Comparison of ENCODE assay signal across 8 mouse cellular contexts in the genomic region with DNA sequence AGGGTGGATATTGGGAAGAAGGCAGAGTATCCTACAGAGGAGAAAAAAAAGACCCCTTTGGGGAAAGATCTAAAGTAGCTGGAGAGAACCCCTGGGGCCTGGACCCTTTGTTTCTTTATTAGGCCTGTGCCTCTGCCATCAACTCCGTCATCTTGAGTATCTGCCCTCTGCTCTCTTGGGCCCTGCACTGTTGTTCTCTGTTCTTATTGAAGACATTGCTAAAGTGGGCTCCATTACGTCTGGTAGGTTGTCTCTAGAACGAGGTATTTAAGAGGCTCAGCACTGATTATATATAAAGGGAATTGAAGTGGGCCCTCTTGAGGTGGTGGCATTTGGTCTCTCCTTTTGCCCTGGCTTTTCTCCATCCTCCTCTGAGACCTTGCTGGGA. TPM values are rescaled to one million over a fixed set of nuclear protein-coding genes. Genes with fewer than 3 reads are reported as not detected.
DNase-seq lines count a peak whose midpoint lies in the region; ATAC-seq and TF ChIP-seq lines count a peak whose summit lies in the region.

No protein-coding gene starts in this region.

- H3K4me1 ChIP-seq in CH12.LX (ENCODE audit: control insufficient read depth in 1 of 2, insufficient read depth in 2 of 2): peaks cover 0 to 17% of the 10 kb centered on the region in 2 experiments; a peak in 3 of 4 replicates
- peaks cover 16% of the 10 kb centered on the region for H3K4me1 ChIP-seq in embryonic facial prominence, embryonic 10.5 days
- peaks cover 11% of the 10 kb centered on the region for H3K4me1 ChIP-seq in limb, embryonic 12.5 days (replicated peaks)
- H3K4me1 ChIP-seq in midbrain, embryonic 16.5 days (ENCODE audit: control insufficient read depth, insufficient read depth, low read length): peaks cover 15% of the 10 kb centered on the region

- no peak overlapping the region for H3K27ac ChIP-seq in CH12.LX (ENCODE audit: insufficient read depth, low read depth)
- H3K27ac ChIP-seq in embryonic facial prominence, embryonic 10.5 days (replicated peaks): peak overlapping the region; percentile 90
- peak overlapping the region; percentile 86; the same call in 1 of the 2 replicates for H3K27ac ChIP-seq in limb, embryonic 12.5 days
- peak overlapping the region; percentile 84 for H3K27ac ChIP-seq in midbrain, embryonic 16.5 days (ENCODE audit: low read length)

- peak overlapping the region; percentile 66 to 81 (median 77) for H3K4me3 ChIP-seq in CH12.LX (replicated peaks in 1 of 3; ENCODE audit: low read depth in 2 of 3, low read length in 2 of 3, poor library complexity in 1 of 3)
- peak overlapping the region; percentile 86 for H3K4me3 ChIP-seq in embryonic facial prominence, embryonic 10.5 days
- peak overlapping the region; percentile 79 for H3K4me3 ChIP-seq in limb, embryonic 12.5 days (replicated peaks)
- peak overlapping the region; percentile 69 for H3K4me3 ChIP-seq in midbrain, embryonic 16.5 days (ENCODE audit: low read depth, low read length)

- peaks cover 3% of the 10 kb centered on the region; the same call in 1 of the 2 replicates for H3K79me2 ChIP-seq in CH12.LX (replicated peaks; ENCODE audit: control insufficient read depth, extremely low read depth, insufficient read depth, poor library complexity, severe bottlenecking)

- H3K4me2 ChIP-seq in CH12.LX (ENCODE audit: insufficient read depth, low read depth, poor library complexity, severe bottlenecking): peak overlapping the region; percentile 87
- H3K4me2 ChIP-seq in limb, embryonic 12.5 days: peak overlapping the region; percentile 79
- peak overlapping the region; percentile 61 for H3K4me2 ChIP-seq in midbrain, embryonic 16.5 days (ENCODE audit: low read length)

- peaks cover 8 to 16% of the 10 kb centered on the region in 2 experiments for H3K36me3 ChIP-seq in CH12.LX (replicated peaks in 1 of 2; ENCODE audit: control insufficient read depth in 1 of 2, insufficient read depth in 1 of 2, low read length in 1 of 2)
- peaks cover 7% of the 10 kb centered on the region for H3K36me3 ChIP-seq in embryonic facial prominence, embryonic 10.5 days (replicated peaks)
- peaks cover 17% of the 10 kb centered on the region; the same call in 1 of the 2 replicates for H3K36me3 ChIP-seq in limb, embryonic 12.5 days
- peaks cover 6% of the 10 kb centered on the region; the same call in 1 of the 2 replicates for H3K36me3 ChIP-seq in midbrain, embryonic 16.5 days (ENCODE audit: control insufficient read depth, insufficient read depth, low read length)

- no peak for TF ChIP-seq POLR2A in CH12.LX (IDR thresholded peaks at IDR 0.05; ENCODE audit: low read depth, low read length)

- no peak for ATAC-seq in limb, embryonic 12.5 days (ENCODE audit: insufficient number of reproducible peaks, insufficient read depth, low FRiP score, low TSS enrichment, low read depth)
- ATAC-seq in midbrain, embryonic 16.5 days: peak; percentile 34; the same call in 1 of the 2 replicates

- in situ Hi-C loops in CH12.LX (cut with MboI; ENCODE audit: low pct_ligation_motif_present, low pct_unique_long_range_greater_than_20kb, low sequenced_read_pairs): no loop called here

- TF ChIP-seq CTCF in CH12.LX (conservative IDR thresholded peaks at IDR 0.05 in 1 of 2, IDR thresholded peaks at IDR 0.05 in 1 of 2; ENCODE audit: low read depth in 2 of 2, low read length in 2 of 2): no peak

- dilution Hi-C loops in CH12.LX (cut with MboI; ENCODE audit: extremely low pct_ligation_motif_present, extremely low pct_unique_long_range_greater_than_20kb, low sequenced_read_pairs): no loop called here

- intact Hi-C loops in heart, postnatal 10 days (cut with DNase I): no loop called here

- under 1% methylated on average over 3 of the region's 3 CpGs for WGBS in embryonic facial prominence, embryonic 10.5 days
- 0% methylated on average over 3 of the region's 3 CpGs for WGBS in limb, embryonic 12.5 days
- 0% methylated on average over 3 of the region's 3 CpGs for WGBS in midbrain, embryonic 16.5 days

- H3K9me3 ChIP-seq in CH12.LX (replicated peaks; ENCODE audit: low read length): no peaks in the 10 kb centered on the region
- H3K9me3 ChIP-seq in embryonic facial prominence, embryonic 10.5 days: no peaks in the 10 kb centered on the region
- H3K9me3 ChIP-seq in limb, embryonic 12.5 days: no peaks in the 10 kb centered on the region
- no peaks in the 10 kb centered on the region for H3K9me3 ChIP-seq in midbrain, embryonic 16.5 days (replicated peaks; ENCODE audit: control insufficient read depth, low read length, poor library complexity, severe bottlenecking)

- no peaks in the 10 kb centered on the region for H3K27me3 ChIP-seq in CH12.LX (replicated peaks)
- no peaks in the 10 kb centered on the region for H3K27me3 ChIP-seq in embryonic facial prominence, embryonic 10.5 days (replicated peaks; ENCODE audit: low read depth, poor library complexity, severe bottlenecking)
- no peaks in the 10 kb centered on the region for H3K27me3 ChIP-seq in limb, embryonic 12.5 days
- no peaks in the 10 kb centered on the region for H3K27me3 ChIP-seq in midbrain, embryonic 16.5 days (ENCODE audit: control insufficient read depth, insufficient read depth, low read depth, low read length)

- H3K9ac ChIP-seq in CH12.LX (ENCODE audit: insufficient read depth, low read depth): peak overlapping the region; percentile 88
- peak overlapping the region; percentile 85 for H3K9ac ChIP-seq in limb, embryonic 12.5 days (replicated peaks)
- H3K9ac ChIP-seq in midbrain, embryonic 16.5 days (ENCODE audit: low read depth, low read length): peak overlapping the region; percentile 81

- DNase-seq in adrenal gland, adult 2 months: peak; percentile 22
- DNase-seq in adrenal gland, postnatal 25 days: no peak
- peak; percentile 2 for DNase-seq in CH12.LX (ENCODE audit: extremely low read depth)
- peak; percentile 16 for DNase-seq in embryonic facial prominence, embryonic 10.5 days (ENCODE audit: low spot score)
- DNase-seq in heart, postnatal 10 days: peak; percentile 22 to 34
- DNase-seq in yolk sac, embryonic 10.5 days (ENCODE audit: low spot score): no peak

- no peak for TF ChIP-seq RAD21 in CH12.LX (IDR thresholded peaks at IDR 0.05; ENCODE audit: low read depth, low read length)

- no peak for TF ChIP-seq EP300 in CH12.LX (IDR thresholded peaks at IDR 0.05; ENCODE audit: low read length)

TF ChIP-seq in CH12.LX, 34 proteins besides CTCF, POLR2A, EP300 and RAD21:
- TF ChIP-seq POLR2AphosphoS2 (IDR thresholded peaks at IDR 0.05; ENCODE audit: low read depth, low read length) (no peak), KAT2A (IDR thresholded peaks at IDR 0.05; ENCODE audit: insufficient replicate concordance, low read length) (no peak), IRF4 (IDR thresholded peaks at IDR 0.05; ENCODE audit: low read depth, low read length) (no peak), NRF1 (IDR thresholded peaks at IDR 0.05; ENCODE audit: low read depth, low read length) (no peak), BHLHE40 (IDR thresholded peaks at IDR 0.05; ENCODE audit: low read depth, low read length) (no peak), PAX5 (IDR thresholded peaks at IDR 0.05; ENCODE audit: low read length) (no peak), CHD2 (IDR thresholded peaks at IDR 0.05; ENCODE audit: low read length) (no peak), JUN (IDR thresholded peaks at IDR 0.05; ENCODE audit: insufficient read depth, low read depth, low read length) (no peak), CHD1 (IDR thresholded peaks at IDR 0.05; ENCODE audit: low read depth, low read length) (no peak), ETS1 (conservative IDR thresholded peaks at IDR 0.05; ENCODE audit: low read depth, low read length) (no peak), ZNF384 (IDR thresholded peaks at IDR 0.05; ENCODE audit: low read depth, low read length) (no peak), TBP (conservative IDR thresholded peaks at IDR 0.05; ENCODE audit: low read depth, low read length) (no peak)
TF ChIP-seq in CH12.LX: peak in this region for 0.

RNA-seq across cellular contexts. Expression of a gene that starts 0.6 kb away (rescaled TPM):
- 10 to 100 TPM; 48.0 to 69.7 TPM for total RNA-seq in adrenal gland, adult 2 months (2021)
- polyA plus RNA-seq in adrenal gland, adult 2 months (2012; rRNA removed): 18.3 and 21.5 TPM in 2 replicates
- 57.3 and 90.5 TPM in 2 replicates for total RNA-seq in adrenal gland, postnatal 25 days (2021)
- 10.8 and 17.1 TPM in 2 replicates for total RNA-seq in CH12.LX (2012; rRNA removed)
- 14.4 and 14.7 TPM in 2 replicates for total RNA-seq in CH12.LX (2014; rRNA removed)
- 10.3 and 10.9 TPM in 2 replicates for polyA plus RNA-seq in CH12.LX (2012; ENCODE audit: insufficient read length, low read depth)
- polyA plus RNA-seq in embryonic facial prominence, embryonic 10.5 days (2016; fragmentation: Nextera tagmentation; extraction: Ambion mirVana): 26.1 and 30.8 TPM in 2 replicates
- 10 to 100 TPM; 40.8 to 48.7 TPM for total RNA-seq in heart, postnatal 10 days (2021)
- 41.2 and 44.3 TPM in 2 replicates for polyA plus RNA-seq in limb, embryonic 12.5 days (2016; fragmentation: Nextera tagmentation; extraction: Ambion mirVana)
- 34.4 and 36.4 TPM in 2 replicates for polyA plus RNA-seq in midbrain, embryonic 16.5 days (2015; fragmentation: Nextera tagmentation; extraction: Ambion mirVana)

RNA-seq across cellular contexts. Expression of a gene that starts 25.9 kb away (rescaled TPM):
- 10 to 100 TPM; 15.8 to 20.1 TPM for total RNA-seq in adrenal gland, adult 2 months (2021)
- polyA plus RNA-seq in adrenal gland, adult 2 months (2012; rRNA removed): 0.94 and 1.9 TPM in 2 replicates
- total RNA-seq in adrenal gland, postnatal 25 days (2021): 16.0 and 19.8 TPM in 2 replicates
- total RNA-seq in CH12.LX (2012; rRNA removed) (38.3 and 39.4 TPM in 2 replicates), CH12.LX (2014; rRNA removed) (50.7 and 55.9 TPM in 2 replicates)
- 28.5 and 30.5 TPM in 2 replicates for polyA plus RNA-seq in CH12.LX (2012; ENCODE audit: insufficient read length, low read depth)
- polyA plus RNA-seq in embryonic facial prominence, embryonic 10.5 days (2016; fragmentation: Nextera tagmentation; extraction: Ambion mirVana): 105 and 106 TPM in 2 replicates
- 10 to 100 TPM; 11.4 to 12.8 TPM for total RNA-seq in heart, postnatal 10 days (2021)
- 91.4 and 97.7 TPM in 2 replicates for polyA plus RNA-seq in limb, embryonic 12.5 days (2016; fragmentation: Nextera tagmentation; extraction: Ambion mirVana)
- 79.4 and 85.3 TPM in 2 replicates for polyA plus RNA-seq in midbrain, embryonic 16.5 days (2015; fragmentation: Nextera tagmentation; extraction: Ambion mirVana)

Comparison
In these comparisons a context has a peak if more than half of its experiments do, and no peak if none do; other contexts are left out.
1. DNase-seq: peak in adrenal gland, adult 2 months (single experiment), CH12.LX (single experiment), embryonic facial prominence, embryonic 10.5 days (single experiment) and heart, postnatal 10 days (2 of 2); none in adrenal gland, postnatal 25 days (single experiment) and yolk sac, embryonic 10.5 days (single experiment).
2. RNA of a gene that starts 25.9 kb away (polyA plus RNA-seq): 105 to 106 TPM in embryonic facial prominence, embryonic 10.5 days, 91.4 to 97.7 TPM in limb, embryonic 12.5 days, 79.4 to 85.3 TPM in midbrain, embryonic 16.5 days and 28.5 to 30.5 TPM in CH12.LX; 0.94 to 1.9 TPM in adrenal gland, adult 2 months; every median in the first group is over 10 times any median in the second.
3. Peak in every context shown above with its lines, with median percentiles within 50 percentile points of each other: H3K4me2 ChIP-seq, H3K4me3 ChIP-seq and H3K9ac ChIP-seq.